Mouse (Mus musculus) neural tube, embryonic 10.5 days (tissue): Measurements from ENCODE around the gene Syne4.

Experiments
- DNase-seq: peaks from one replicate; pipeline ENCODE4 v3.0.0-alpha.2; 2017; ENCODE audit warnings: low spot score; ENCODE audit errors: extremely low spot score

The Syne4 gene

GRCm38 (mm10) chr7:30327140-30327539 is 12.5 kb downstream of the Syne4 start:
- no peak for DNase-seq

- no peak for DNase-seq
These were observed 13.8 kb downstream of the Syne4 start for GRCm38 (mm10) chr7:30328379-30328778.

- peak; percentile 76 for DNase-seq
These were observed 17.3 kb downstream of the Syne4 start for GRCm38 (mm10) chr7:30331887-30332286.

GRCm38 (mm10) chr7:30332622-30333259 is 18.1 kb downstream of the Syne4 start:
- no peak for DNase-seq

- DNase-seq: no peak
These were observed 18.8 kb downstream of the Syne4 start for GRCm38 (mm10) chr7:30333436-30333835.

GRCm38 (mm10) chr7:30334563-30334962 is 20.0 kb downstream of the Syne4 start:
- no peak for DNase-seq

- DNase-seq: no peak
These were observed 21.1 kb downstream of the Syne4 start for GRCm38 (mm10) chr7:30335688-30336087.

- peak; percentile 83 for DNase-seq
These were observed 21.8 kb downstream of the Syne4 start for GRCm38 (mm10) chr7:30336384-30336783.

- DNase-seq: no peak
These were observed 25.0 kb downstream of the Syne4 start for GRCm38 (mm10) chr7:30339432-30340109.

- DNase-seq: peak; percentile 77
These were observed 32.2 kb downstream of the Syne4 start for GRCm38 (mm10) chr7:30346635-30347379.

- peak; percentile 71 for DNase-seq
These were observed 33.2 kb downstream of the Syne4 start for GRCm38 (mm10) chr7:30347828-30348227.

- peak; percentile 68 for DNase-seq
These were observed 38.7 kb downstream of the Syne4 start for GRCm38 (mm10) chr7:30353279-30353822.

GRCm38 (mm10) chr7:30354059-30354458 is 39.5 kb downstream of the Syne4 start:
- no peak for DNase-seq

GRCm38 (mm10) chr7:30358378-30359186 is 44.0 kb downstream of the Syne4 start:
- DNase-seq: no peak

- DNase-seq: no peak
These were observed 44.8 kb downstream of the Syne4 start for GRCm38 (mm10) chr7:30359276-30359865.

GRCm38 (mm10) chr7:30360028-30360427 is 45.4 kb downstream of the Syne4 start:
- DNase-seq: no peak

- peak; percentile 77 for DNase-seq
These were observed 48.2 kb downstream of the Syne4 start, which contains the start of gene Lrfn3 for GRCm38 (mm10) chr7:30362652-30363343. Gene Lrfn3 (minus strand): TSS chr7:30362772.

- no peak for DNase-seq
These were observed 48.7 kb downstream of the Syne4 start for GRCm38 (mm10) chr7:30363344-30363738.

- no peak for DNase-seq
These were observed 52.9 kb downstream of the Syne4 start for GRCm38 (mm10) chr7:30367466-30367865.
